Mouse (Mus musculus) adrenal gland, adult 10 weeks (tissue): ENCODE data around the gene B4galnt2. TPM values are rescaled to one million over a fixed set of nuclear protein-coding genes. Genes with fewer than 3 reads are reported as not detected.

Source experiments
- polyA plus RNA-seq: library from polyadenylated mRNA; stranded (reverse); fragments of 350-450 nt; fragmentation: Illumina TruSeq; extraction: RNeasy Lipid Tissue Mini Kit (QIAGEN cat#74804); gene quantifications from one replicate; pipeline ENCODE4 v1.2.3, GENCODE M21; 2014; ENCODE audit warnings: low read depth, low replicate concordance

Gene B4galnt2
- polyA plus RNA-seq, result not detected

DNA sequence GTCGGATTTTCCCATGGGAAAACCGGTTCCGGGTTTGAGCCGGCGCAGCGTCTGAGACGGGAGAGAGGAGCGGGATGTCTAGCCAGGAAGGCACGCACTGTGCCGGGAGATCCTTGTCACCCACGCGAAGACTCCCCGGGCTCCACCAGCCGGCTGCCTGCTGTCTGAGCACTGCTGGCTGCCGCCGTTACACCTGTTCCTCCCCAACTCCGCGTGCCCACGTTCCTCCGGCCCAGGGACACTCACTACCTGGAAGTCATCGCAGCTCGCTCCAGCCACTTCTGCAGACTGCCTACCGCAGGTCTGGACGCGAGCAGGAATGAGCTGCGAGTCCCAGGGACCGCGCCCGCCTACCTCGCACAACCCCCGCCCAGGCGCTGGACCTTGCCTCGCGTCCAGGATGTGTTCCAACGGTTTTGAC lies at the start of gene B4galnt2:
Gene B4galnt2, minus strand, starts transcription at position 321 of the 421 bp plus-strand sequence.

DNA sequence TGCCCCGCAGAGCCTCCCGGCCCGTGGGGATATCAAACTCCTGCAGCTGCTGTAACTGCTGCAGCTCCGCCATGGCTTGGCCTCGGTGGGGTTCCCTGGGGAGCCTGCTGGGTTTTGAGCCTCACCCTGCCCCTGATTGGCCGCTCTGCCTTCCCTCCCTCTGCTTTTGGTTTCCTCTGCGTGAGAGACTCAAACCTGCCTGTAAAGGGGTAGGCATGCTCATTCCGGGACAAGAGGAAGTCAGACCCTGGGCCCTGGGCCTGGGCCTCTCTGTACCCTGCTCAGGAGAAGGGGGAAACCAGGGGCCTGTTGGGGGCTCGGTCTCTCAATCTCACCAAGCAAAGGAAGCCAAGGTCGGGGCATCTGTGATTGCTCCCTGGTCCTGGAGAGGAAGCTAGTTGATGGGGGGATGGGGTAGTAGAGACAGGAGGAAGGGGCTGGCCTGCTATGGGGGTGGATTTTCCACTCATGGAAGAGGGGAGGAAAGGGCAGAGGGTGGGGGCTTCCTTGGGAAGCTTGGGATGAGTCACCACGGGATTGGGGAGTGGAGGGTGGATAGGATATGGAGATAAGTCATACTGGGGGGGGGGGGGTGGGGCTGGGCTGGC lies 72.5 kb downstream of the B4galnt2 start, which contains the start of gene Abi3:
Gene Abi3, minus strand, starts transcription at position 403 of the 608 bp plus-strand sequence.

GRCm38 (mm10) chr11:95837059-95837458 lies 77.6 kb downstream of the B4galnt2 start, which contains the start of gene Gngt2:
Gngt2 (plus strand) TSS chr11:95837216.

GRCm38 (mm10) chr11:95824071-95824876 lies 90.4 kb downstream of the B4galnt2 start, which contains the start of gene Phospho1:
Phospho1 (plus strand) TSS chr11:95824499.

Other genes starting within 250 kb of the B4galnt2 start
- 21.1 TPM for gene Phb, start 247.9 kb downstream of the B4galnt2 start, polyA plus RNA-seq
- 24.7 TPM for gene Zfp652, start 202.2 kb downstream of the B4galnt2 start, polyA plus RNA-seq
- 0.23 TPM for gene B130006D01Rik, start 191.3 kb downstream of the B4galnt2 start, polyA plus RNA-seq
- gene Phospho1, start 90.4 kb downstream of the B4galnt2 start, polyA plus RNA-seq, result 4.2 TPM
- 6.4 TPM for gene Gngt2, start 77.7 kb downstream of the B4galnt2 start, polyA plus RNA-seq
- 0.29 TPM for gene Abi3, start 72.4 kb downstream of the B4galnt2 start, polyA plus RNA-seq
- gene Igf2bp1, start 91.0 kb upstream of the B4galnt2 start, polyA plus RNA-seq, result not detected
- gene Gip, start 109.7 kb upstream of the B4galnt2 start, polyA plus RNA-seq, result not detected
- 15.6 TPM for gene Snf8, start 120.0 kb upstream of the B4galnt2 start, polyA plus RNA-seq
- gene Ube2z, start 150.5 kb upstream of the B4galnt2 start, polyA plus RNA-seq, result 27.2 TPM
- gene Atp5g1, start 160.8 kb upstream of the B4galnt2 start, polyA plus RNA-seq, result 5.2 TPM
- not detected for gene Calcoco2, start 197.1 kb upstream of the B4galnt2 start, polyA plus RNA-seq
- not detected for gene Ttll6, start 218.9 kb upstream of the B4galnt2 start, polyA plus RNA-seq